Mouse (Mus musculus): ENCODE results near the gene Ackr2.
A peak's percentile ranks its signal among the peaks of the same experiment; 100 is the strongest.

Ackr2 gene

GRCm38 (mm10) chr9:121914226-121914757 is 16.1 kb downstream of the Ackr2 start:
- peak; percentile 64 for DNase-seq (ENCODE audit: extremely low read depth, insufficient read length, low spot score)

- no peak for DNase-seq (ENCODE audit: extremely low read depth, insufficient read length, low spot score)
Measured at GRCm38 (mm10) chr9:121915056-121915455, 16.9 kb downstream of the Ackr2 start.

GRCm38 (mm10) chr9:121916102-121916501 is 17.9 kb downstream of the Ackr2 start, which contains the start of gene Cyp8b1:
Gene Cyp8b1 (minus strand): TSS chr9:121916305.
- DNase-seq (ENCODE audit: extremely low read depth, insufficient read length, low spot score), result no peak

- no peak for DNase-seq (ENCODE audit: extremely low read depth, insufficient read length, low spot score)
Measured at GRCm38 (mm10) chr9:121919027-121919501, 20.9 kb downstream of the Ackr2 start.

GRCm38 (mm10) chr9:121923443-121923842 is 25.3 kb downstream of the Ackr2 start:
- no peak for DNase-seq (ENCODE audit: extremely low read depth, insufficient read length, low spot score)

- DNase-seq (ENCODE audit: extremely low read depth, insufficient read length, low spot score), result no peak
Measured at GRCm38 (mm10) chr9:121923906-121924305, 25.8 kb downstream of the Ackr2 start.

GRCm38 (mm10) chr9:121924901-121925560 is 26.9 kb downstream of the Ackr2 start:
- DNase-seq (ENCODE audit: extremely low read depth, insufficient read length, low spot score), result no peak

GRCm38 (mm10) chr9:121925959-121926358 is 27.8 kb downstream of the Ackr2 start:
- DNase-seq (ENCODE audit: extremely low read depth, insufficient read length, low spot score), result no peak

- DNase-seq (ENCODE audit: extremely low read depth, insufficient read length, low spot score), result no peak
Measured at GRCm38 (mm10) chr9:121926634-121927405, 28.7 kb downstream of the Ackr2 start.

- DNase-seq (ENCODE audit: extremely low read depth, insufficient read length, low spot score), result no peak
Measured at GRCm38 (mm10) chr9:121927721-121928120, 29.6 kb downstream of the Ackr2 start.

GRCm38 (mm10) chr9:121928498-121928897 is 30.3 kb downstream of the Ackr2 start:
- no peak for DNase-seq (ENCODE audit: extremely low read depth, insufficient read length, low spot score)

- no peak for DNase-seq (ENCODE audit: extremely low read depth, insufficient read length, low spot score)
Measured at GRCm38 (mm10) chr9:121934856-121935255, 36.7 kb downstream of the Ackr2 start.

GRCm38 (mm10) chr9:121936952-121937351 is 38.8 kb downstream of the Ackr2 start:
- DNase-seq (ENCODE audit: extremely low read depth, insufficient read length, low spot score), result no peak

GRCm38 (mm10) chr9:121937451-121937864 is 39.3 kb downstream of the Ackr2 start:
- no peak for DNase-seq (ENCODE audit: extremely low read depth, insufficient read length, low spot score)

GRCm38 (mm10) chr9:121937944-121938355 is 39.8 kb downstream of the Ackr2 start:
- no peak for DNase-seq (ENCODE audit: extremely low read depth, insufficient read length, low spot score)

- DNase-seq (ENCODE audit: extremely low read depth, insufficient read length, low spot score), result no peak
Measured at GRCm38 (mm10) chr9:121943005-121943404, 44.9 kb downstream of the Ackr2 start.

- DNase-seq (ENCODE audit: extremely low read depth, insufficient read length, low spot score), result no peak
Measured at GRCm38 (mm10) chr9:121943628-121944027, 45.5 kb downstream of the Ackr2 start.

GRCm38 (mm10) chr9:121947784-121948183 is 49.6 kb downstream of the Ackr2 start:
- no peak for DNase-seq (ENCODE audit: extremely low read depth, insufficient read length, low spot score)

GRCm38 (mm10) chr9:121948431-121948830 is 50.3 kb downstream of the Ackr2 start:
- DNase-seq (ENCODE audit: extremely low read depth, insufficient read length, low spot score), result no peak

- DNase-seq (ENCODE audit: extremely low read depth, insufficient read length, low spot score), result no peak
Measured at GRCm38 (mm10) chr9:121950418-121951113, 52.4 kb downstream of the Ackr2 start, which contains the start of gene Fam198a. Gene Fam198a (plus strand): TSS chr9:121950988.

GRCm38 (mm10) chr9:121951114-121951423 is 52.9 kb downstream of the Ackr2 start:
- DNase-seq (ENCODE audit: extremely low read depth, insufficient read length, low spot score), result no peak

All from 3134 (cell line).